Mouse (Mus musculus) layer of hippocampus, adult 9-11 months (tissue): ENCODE measurements at regions not wholly inside any gene's neighbourhood (a gene's known extent, or its start where the extent isn't known, plus 50 kb on each side); places are given as distances from the start of the nearest gene placed in this dataset.

Experiments used
- DNase-seq: peaks from one replicate; pipeline ENCODE4 v3.0.0; 2022

DNA sequence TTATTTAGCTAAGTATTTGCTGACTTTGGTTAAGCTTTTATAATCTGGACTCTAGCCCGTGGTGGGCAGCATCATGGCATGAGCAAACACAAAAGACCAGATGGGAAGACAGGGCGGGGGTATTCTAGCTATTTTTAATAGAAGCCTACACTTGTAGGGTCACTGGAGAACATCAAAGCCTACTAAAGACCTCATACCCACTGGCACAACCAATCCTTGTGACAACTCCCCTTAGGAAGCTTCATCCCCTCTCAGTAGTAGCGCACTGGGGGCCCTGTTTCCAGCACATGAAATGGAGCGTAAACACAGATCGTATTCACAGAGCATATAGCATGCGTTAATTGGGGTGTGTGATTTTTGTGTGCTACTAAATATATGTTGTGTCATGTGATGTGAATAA lies 202.4 kb downstream of the Smoc2 start:
- DNase-seq: no peak

DNA sequence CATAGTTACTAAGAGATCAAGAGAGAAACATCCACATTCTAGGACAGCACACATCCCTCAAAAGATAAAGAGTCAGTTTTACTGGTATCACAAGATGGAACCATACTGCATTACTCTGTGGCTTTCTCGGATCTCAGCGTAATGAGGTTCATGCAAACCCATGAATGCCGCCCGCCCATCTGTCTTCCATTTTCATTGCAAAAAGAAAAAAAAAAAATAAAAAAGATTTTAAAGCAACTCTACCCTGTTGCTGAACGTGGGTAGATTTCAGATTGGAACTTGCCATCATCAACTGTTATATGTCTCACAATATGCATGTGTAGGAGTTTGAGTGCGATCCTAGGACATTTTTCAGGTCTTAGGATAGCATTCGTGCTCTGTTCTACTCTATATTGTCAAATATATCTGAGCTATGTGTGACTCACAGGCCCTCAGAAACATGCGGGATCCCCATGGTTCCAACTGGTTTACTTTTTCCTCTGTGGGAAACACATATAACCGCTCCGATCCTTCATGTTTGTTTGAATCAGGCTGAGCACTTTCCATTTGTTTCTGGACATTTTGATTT lies 199.7 kb downstream of the Smoc2 start:
- peak; percentile 12 for DNase-seq

DNA sequence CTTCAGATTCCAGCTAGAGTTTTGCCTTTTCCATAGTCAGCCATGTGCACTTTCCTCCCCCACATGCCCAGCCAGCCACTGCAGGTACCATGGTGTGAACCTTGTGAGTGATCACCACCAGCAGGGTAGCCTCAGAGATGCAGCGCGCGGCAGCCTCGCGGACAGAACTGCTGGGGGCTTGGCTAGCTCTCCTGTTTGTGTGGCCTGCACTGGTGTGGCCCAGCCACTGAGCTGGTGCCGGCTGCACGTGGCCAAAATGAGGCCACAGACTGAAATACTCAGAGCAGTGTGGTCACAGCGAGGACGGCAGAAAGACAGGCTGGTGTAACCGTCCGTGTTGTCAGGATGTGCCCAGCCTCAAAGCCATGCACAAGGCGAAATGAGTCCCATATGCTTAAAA lies 197.4 kb downstream of the Smoc2 start:
- DNase-seq: no peak

DNA sequence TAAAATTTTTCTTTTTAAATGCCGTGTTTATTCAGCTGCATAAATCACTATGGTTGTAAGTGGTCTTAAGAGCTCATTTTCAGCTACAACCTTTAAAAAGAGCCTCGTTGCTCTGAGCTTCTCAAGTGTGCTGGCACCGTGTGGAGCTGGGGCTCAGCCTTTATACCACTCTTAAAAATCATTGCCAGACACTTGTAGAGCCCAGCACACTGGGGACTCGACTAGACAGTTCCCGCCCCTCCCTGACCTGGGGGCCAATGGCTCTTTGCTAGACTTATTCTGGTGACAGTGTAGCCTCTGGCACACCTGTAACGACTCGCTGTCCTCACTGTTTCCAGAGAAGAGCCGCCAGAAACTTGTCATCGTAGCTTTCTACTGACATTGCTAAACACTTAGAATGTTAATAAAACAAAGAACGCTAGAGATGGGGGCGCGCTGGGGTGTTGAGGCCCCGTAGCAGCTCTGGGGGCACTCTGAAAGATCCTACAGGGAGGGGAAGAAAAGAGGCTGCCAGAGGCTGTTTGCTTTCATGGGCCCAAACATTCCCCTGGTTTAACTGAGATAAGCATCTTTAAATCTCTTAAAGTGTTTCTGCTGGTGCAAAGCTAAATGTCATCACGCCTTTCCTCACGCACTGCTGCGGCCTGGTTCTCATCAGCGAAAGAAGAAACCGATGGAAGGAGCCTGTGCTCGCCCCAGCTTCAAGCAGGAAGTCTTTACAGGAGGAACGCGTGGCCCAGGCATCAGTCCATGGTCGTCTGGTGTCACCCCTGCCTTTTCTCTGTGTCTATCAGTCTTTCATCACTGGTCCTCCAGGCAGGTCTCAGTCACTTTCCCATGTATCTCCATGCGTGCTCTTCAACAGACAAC lies 196.7 kb downstream of the Smoc2 start:
- no peak for DNase-seq

DNA sequence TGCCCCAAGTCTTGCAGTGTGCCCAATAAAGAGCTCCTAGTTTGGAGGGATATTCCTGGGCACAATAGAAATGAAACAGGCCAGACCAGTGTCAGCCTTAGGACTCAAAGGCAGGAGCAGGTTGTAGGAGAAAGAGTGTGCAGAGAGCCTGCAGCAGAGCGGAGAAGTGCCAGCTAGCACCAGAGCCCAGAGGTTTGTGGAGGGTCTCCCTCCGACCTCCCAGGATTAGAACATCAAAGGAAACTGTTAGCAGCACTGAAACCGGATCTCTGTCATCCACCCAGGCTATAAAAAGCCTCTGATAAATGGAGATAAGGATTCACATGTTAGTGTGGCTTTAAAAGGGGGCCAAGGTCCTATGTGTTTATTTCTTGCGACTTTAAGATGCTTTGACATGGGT lies 196.0 kb downstream of the Smoc2 start:
- DNase-seq: no peak

DNA sequence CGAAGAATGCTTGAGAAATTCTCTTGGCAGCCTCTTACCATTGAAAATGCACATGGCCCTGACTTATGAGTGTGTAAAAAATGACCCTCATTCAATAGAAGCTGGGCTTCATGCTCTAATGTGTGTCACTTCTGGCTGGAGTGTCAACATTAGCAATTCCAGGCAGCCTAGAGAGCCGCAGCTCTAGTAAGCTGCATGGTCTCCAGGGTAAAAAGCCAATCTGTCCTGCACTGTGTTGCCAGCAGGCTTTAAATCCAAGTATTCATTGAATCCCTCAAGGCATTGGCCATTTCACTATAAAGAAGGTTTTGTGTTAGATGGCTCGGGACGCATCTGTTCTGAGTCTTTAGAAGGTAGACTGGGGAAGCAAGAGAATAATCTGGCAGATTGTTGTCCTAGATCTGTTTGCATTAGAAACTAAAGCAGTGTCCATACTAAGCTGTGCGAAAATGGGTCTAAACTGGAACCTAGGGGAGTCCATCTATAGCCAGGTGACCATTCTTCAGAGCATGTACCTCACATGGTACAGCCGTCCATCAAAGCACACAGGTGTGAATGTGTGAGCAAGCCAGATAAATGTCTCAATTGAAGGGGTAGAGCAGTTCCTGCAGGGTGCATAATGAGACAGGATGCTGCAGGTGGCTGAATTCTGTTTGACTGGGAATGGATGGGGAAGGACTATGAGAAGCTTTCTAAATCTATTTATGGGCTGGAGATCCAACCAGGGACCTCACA lies 189.6 kb downstream of the Smoc2 start:
- DNase-seq: no peak

DNA sequence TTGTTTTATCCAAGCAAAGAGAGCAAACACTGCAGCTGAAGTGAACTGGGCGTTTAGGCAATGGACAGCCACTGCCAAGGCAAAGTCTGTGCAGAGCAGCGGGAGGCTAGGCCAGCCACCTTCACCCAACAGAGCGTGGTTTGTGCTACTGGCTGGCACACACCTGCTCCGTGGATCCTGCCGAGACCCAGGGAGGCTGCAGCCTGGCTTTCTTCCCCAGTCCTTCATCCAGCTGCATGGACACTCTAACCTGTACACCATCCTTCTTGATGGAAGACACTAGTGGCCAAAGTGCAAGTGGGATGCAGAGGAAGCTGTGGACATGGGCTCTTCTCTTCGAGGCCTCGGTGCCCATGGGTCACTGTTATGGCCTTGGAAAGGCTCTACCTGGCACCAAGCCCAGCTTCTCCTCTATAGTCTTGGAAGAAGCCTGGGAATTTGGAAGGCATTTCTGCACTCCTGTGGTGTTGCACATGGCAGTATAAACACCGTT lies 176.0 kb downstream of the Smoc2 start:
- no peak for DNase-seq
